Mouse (Mus musculus) cortical plate, adult 2 months (tissue): Measurements from ENCODE around the gene Mycbp2.

ENCODE experiments used
- CTCF ChIP-seq: fragments of 200-500 bp; IDR thresholded peaks from 2 replicates; pipeline ENCODE4 v1.5.1; 2011; ENCODE audit warnings: mild to moderate bottlenecking, control low read depth, low read length; ENCODE audit not compliant: insufficient read depth; ENCODE audit errors: extremely low read depth
- POLR2A ChIP-seq: fragments of 200-500 bp; IDR thresholded peaks from 2 replicates; pipeline ENCODE4 v1.6.1; 2011; ENCODE audit warnings: mild to moderate bottlenecking, low read length, control low read depth; ENCODE audit not compliant: insufficient read depth; ENCODE audit errors: extremely low read depth

DNA sequence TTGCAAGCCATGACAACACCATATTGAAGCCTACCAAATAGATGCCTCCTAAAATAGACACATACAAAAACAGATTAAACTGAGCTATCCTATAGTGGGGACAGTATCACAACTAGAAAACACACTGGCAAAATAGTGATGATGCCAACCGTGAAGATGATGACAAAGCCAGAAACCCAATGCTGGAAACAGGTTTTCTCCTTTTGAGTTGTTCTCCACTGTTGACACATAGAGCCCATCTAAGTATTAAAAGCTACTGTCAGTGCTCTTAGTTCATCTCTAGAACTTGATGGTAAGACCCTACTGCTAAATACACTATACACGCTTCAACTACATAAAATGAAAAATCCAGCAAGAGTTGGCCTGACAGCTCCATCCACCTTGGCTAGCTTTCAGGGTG is 86.2 kb downstream of the Mycbp2 start:
- TF ChIP-seq CTCF: no peak
- no peak for TF ChIP-seq POLR2A
